Mouse (Mus musculus): ENCODE data around the gene Tpx2. TPM values are rescaled to one million over a fixed set of nuclear protein-coding genes. Genes with fewer than 3 reads are reported as not detected.

Tpx2 gene
- total RNA-seq, 2 experiments from 2014 or later = 22.2 to 24.0 TPM

- no peak for DNase-seq (ENCODE audit: low spot score in 2 of 2)
Observed at GRCm38 (mm10) chr2:152819926-152820325, 27.8 kb upstream of the Tpx2 start.

GRCm38 (mm10) chr2:152820369-152820768 lies 27.4 kb upstream of the Tpx2 start:
- DNase-seq (ENCODE audit: low spot score in 2 of 2) = no peak

GRCm38 (mm10) chr2:152821023-152821422 lies 26.7 kb upstream of the Tpx2 start:
- no peak for DNase-seq (ENCODE audit: low spot score in 2 of 2)

- no peak for DNase-seq (ENCODE audit: low spot score in 2 of 2)
Observed at GRCm38 (mm10) chr2:152821566-152821965, 26.2 kb upstream of the Tpx2 start.

- no peak for DNase-seq (ENCODE audit: low spot score in 2 of 2)
Observed at GRCm38 (mm10) chr2:152823770-152824169, 24.0 kb upstream of the Tpx2 start.

- DNase-seq (ENCODE audit: low spot score in 2 of 2) = no peak
Observed at GRCm38 (mm10) chr2:152824438-152825167, 23.2 kb upstream of the Tpx2 start.

GRCm38 (mm10) chr2:152825168-152825697 lies 22.5 kb upstream of the Tpx2 start:
- no peak for DNase-seq (ENCODE audit: low spot score in 2 of 2)

GRCm38 (mm10) chr2:152825713-152826112 lies 22.1 kb upstream of the Tpx2 start:
- DNase-seq (ENCODE audit: low spot score in 2 of 2) = no peak

- DNase-seq (ENCODE audit: low spot score in 2 of 2) = no peak
Observed at GRCm38 (mm10) chr2:152826481-152826880, 21.3 kb upstream of the Tpx2 start.

GRCm38 (mm10) chr2:152827321-152828010 lies 20.3 kb upstream of the Tpx2 start:
- DNase-seq (ENCODE audit: low spot score in 2 of 2) = no peak

- no peak for DNase-seq (ENCODE audit: low spot score in 2 of 2)
Observed at GRCm38 (mm10) chr2:152828011-152828370, 19.8 kb upstream of the Tpx2 start.

- DNase-seq (ENCODE audit: low spot score in 2 of 2) = no peak
Observed at GRCm38 (mm10) chr2:152828532-152828931, 19.2 kb upstream of the Tpx2 start.

- no peak for DNase-seq (ENCODE audit: low spot score in 2 of 2)
Observed at GRCm38 (mm10) chr2:152829367-152829881, 18.3 kb upstream of the Tpx2 start.

GRCm38 (mm10) chr2:152830021-152830921 lies 17.5 kb upstream of the Tpx2 start:
- peak; percentile 85 to 92 for DNase-seq (ENCODE audit: low spot score in 2 of 2)

- peak; percentile 97 to 99 for DNase-seq (ENCODE audit: low spot score in 2 of 2)
Observed at GRCm38 (mm10) chr2:152831019-152831878, 16.5 kb upstream of the Tpx2 start, which contains the start of gene Bcl2l1. Bcl2l1 (minus strand) TSS chr2:152831728.

GRCm38 (mm10) chr2:152839256-152839655 lies 8.5 kb upstream of the Tpx2 start:
- DNase-seq (ENCODE audit: low spot score in 2 of 2) = no peak

GRCm38 (mm10) chr2:152842741-152843140 lies 5.0 kb upstream of the Tpx2 start:
- DNase-seq (ENCODE audit: low spot score in 2 of 2) = no peak

GRCm38 (mm10) chr2:152847057-152847814 lies 528 bp upstream of the Tpx2 start:
- no peak for DNase-seq (ENCODE audit: low spot score in 2 of 2)

GRCm38 (mm10) chr2:152848466-152848865 lies 702 bp downstream of the Tpx2 start:
- DNase-seq (ENCODE audit: low spot score in 2 of 2) = no peak

Data from gastrocnemius, postnatal 4 days (tissue).